Mouse (Mus musculus): ENCODE measurements around the gene Fam186b.
A peak's percentile ranks its signal among the peaks of the same experiment; 100 is the strongest.

DNA sequence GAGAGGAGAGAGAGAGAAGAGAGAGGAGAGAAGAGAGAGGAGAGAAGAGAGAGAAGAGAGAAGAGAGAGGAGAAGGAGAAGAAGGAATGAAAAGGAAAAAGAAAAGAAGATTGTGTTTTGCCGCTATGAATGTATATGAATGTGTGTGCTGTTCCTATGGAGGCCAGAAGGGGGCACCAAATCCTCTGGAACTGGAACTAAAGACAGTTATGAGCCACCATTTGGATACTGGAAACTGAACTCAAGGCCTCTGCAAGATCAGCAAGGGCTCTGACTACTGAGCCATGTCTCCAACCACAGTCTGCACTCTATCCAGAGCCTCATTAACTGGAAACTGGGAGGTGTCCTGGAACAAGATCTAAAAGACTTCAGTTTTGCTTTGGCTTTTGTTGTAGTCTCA lies 31.3 kb upstream of the Fam186b start:
- TF ChIP-seq POLR2A (IDR thresholded peaks at IDR 0.05; ENCODE audit: low read depth, low read length) (no peak), CTCF (conservative IDR thresholded peaks at IDR 0.05; ENCODE audit: insufficient read depth, insufficient read length, low read depth, low read length) (peak; percentile 49)

Data from kidney, adult 2 months (tissue).